Mouse (Mus musculus) stomach, postnatal 0 days (tissue): ENCODE results near the gene Steap3.

Experiments used
- CTCF ChIP-seq: IDR thresholded peaks from 2 replicates; pipeline ENCODE4 v1.5.1; 2016; ENCODE audit warnings: antibody characterized with exemption, low read depth, mild to moderate bottlenecking, moderate library complexity
- EP300 ChIP-seq: optimal IDR thresholded peaks from 2 replicates; pipeline ENCODE3; 2016; ENCODE audit warnings: antibody characterized with exemption

- TF ChIP-seq CTCF (no peak), EP300 (no peak)
Measured at GRCm38 (mm10) chr1:120236424-120236823, 36.1 kb downstream of the Steap3 start.
